Mouse (Mus musculus): Measurements from ENCODE around the gene Camkmt. TPM values are rescaled to one million over a fixed set of nuclear protein-coding genes. Genes with fewer than 3 reads are reported as not detected.

Camkmt gene
- polyA plus RNA-seq, 2 experiments from 2014 or later: 5.7 to 7.4 TPM

DNA sequence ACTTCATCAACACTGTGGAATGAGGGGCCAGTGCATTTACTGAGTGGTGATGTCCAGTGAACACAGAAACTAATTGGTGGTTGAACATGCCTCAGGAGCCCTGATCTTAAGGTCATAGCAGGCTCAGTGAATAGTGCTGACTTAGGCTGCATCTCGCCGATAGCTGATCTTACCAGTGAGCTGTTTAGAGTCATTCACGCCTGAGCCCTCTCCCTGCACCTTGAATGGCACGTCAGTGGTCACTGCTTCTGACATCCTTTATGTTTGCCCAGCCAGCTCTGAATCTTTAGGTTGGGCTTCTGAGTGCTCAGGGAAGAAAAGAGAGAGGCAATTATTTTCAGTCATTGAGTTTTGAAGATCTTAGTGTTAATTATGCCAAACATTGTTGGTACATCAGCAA, 81.6 kb downstream of the Camkmt start:
- ATAC-seq: no peak

DNA sequence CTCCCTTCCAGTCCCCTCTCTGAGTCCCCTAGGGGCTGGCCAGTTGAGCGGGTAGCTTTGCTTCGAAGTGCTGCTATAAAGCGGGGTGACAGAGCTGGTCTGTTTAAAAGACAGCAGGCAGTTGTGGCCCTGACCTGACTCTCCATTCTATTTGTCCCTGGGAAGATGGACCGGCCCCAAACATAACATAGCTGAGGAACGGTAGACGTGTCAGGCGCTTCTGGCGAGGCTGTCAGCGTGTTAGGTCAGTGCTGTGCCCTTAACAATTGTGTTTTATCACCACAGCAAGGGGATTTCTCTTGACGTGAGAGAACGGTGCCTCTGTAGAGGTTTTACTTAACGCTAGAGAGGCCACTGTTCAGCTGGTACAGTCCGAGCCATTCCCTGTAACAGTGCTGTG, 86.9 kb downstream of the Camkmt start:
- no peak for ATAC-seq

DNA sequence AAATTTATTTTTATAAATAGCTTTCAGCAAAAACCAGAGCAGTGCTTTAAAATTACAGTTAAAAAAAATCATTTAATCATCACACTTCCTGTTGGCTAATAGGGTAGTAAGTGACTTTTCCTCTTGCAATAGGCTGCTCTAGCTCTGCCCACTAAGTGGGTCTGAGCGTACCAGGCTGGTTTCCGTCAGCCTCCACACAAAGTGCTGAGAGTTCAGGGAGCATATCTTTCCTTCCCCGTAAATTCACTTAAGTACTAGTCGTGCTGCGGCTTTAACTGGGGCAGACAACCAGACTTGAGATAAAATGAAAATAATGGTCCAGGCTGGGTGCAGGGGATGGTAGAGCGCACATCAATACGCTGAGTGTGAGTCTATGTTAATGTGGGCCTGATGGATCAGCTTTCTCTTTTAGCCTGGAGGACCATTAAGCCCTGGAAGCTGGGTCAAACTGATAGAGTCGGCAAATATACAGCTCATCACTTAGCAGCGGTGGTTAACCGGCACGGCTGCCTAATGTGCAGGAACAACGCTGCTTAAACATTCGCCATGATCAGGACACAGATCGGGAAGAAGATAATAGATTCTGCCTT, 90.2 kb downstream of the Camkmt start:
- ATAC-seq: no peak

DNA sequence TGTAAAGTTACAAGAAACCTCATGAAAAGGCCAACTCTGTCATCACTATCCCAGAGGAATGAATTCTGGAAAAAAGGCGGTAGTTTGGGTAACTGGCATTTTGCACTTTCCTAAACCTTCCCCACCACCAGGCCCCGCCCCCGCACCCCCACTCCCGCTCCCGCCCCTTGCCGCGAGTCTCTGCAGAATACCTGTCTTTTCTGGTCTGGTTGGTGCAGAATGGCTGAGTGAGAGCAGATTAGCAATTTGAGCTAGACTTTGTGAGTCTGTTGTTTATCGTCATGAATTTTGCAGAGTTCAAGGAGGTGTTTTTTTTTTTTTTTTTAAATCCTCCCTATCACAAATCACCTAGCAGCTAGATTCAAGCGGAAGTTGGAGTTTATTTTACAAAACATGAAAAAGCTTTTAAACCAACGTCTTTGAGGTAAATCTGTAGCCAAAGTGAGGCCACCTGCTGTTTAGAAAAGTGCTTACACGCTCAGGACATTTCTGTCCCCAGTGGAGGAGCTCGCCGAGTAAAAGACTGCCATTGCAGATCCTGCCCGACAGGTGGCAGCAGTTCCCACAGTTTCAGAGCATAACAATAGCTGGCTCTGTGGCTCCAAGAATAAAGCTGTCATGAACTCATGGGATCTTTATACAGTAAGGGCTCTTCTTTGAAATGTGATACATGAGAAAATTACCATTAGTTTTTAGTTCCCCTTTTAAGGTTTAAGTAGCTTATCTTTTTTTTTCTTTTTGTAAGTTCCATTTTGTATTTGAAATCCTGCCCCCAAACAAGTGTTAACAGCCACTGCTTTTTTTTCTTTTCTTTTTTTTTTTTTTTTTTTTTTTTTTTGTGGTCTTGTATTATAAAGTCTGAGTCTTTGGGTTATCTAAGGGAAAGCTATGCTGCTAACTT, 99.1 kb downstream of the Camkmt start:
- ATAC-seq: peak; percentile 97

DNA sequence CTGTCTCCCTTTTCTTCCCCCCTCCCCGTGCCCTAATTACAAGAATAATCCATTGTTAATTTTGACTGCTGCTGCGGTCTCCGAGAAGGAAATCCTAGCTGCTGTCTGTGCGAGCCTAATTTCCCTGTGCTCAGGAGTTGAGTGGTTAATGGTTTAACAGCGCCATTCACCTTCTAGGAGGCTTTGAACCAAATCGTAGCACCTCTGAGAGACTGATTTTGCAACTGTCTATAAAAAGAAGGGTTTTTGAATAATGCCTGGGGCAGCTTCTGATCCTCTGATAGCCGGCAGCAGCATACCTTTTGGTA, 99.7 kb downstream of the Camkmt start:
- ATAC-seq: no peak

DNA sequence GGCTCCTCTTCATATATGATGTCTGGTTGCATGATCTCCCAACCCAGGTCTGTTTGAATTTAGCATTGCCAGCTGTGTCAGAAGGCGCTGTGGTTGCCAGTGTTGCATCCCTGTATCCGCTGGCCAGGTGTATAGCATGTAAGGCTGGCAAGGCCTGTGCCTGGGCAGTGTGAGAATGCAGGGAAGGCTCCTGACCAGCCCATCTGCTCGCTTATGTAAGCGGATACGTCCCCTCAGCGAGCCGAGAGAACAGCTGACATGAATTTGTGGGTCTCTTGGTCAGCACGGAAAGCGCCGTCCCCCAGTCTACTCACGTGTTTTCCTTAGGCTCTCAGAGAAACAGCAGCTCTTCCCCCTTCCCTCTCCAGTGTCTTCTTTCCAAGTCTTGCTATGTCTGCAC, 102.9 kb downstream of the Camkmt start:
- ATAC-seq: no peak

DNA sequence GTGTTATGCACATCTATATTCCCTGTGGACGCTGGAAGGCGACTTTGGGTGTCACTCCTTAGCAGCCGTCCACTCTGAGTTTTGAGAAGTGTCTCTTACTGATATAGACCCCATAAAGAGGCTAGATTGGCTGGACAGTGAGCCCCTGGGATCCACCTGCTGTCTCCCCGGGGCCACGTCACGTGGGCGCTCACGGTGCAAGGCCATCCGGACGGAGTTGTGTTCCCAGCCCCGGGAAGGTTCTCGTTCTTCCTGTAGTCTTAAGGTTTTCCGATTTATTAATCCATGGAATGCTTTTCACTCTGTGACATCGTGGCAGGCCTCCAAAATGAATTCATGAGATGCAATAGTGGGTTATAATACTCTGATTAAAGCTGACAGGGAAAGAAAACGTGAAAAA, 108.4 kb downstream of the Camkmt start:
- ATAC-seq: no peak

DNA sequence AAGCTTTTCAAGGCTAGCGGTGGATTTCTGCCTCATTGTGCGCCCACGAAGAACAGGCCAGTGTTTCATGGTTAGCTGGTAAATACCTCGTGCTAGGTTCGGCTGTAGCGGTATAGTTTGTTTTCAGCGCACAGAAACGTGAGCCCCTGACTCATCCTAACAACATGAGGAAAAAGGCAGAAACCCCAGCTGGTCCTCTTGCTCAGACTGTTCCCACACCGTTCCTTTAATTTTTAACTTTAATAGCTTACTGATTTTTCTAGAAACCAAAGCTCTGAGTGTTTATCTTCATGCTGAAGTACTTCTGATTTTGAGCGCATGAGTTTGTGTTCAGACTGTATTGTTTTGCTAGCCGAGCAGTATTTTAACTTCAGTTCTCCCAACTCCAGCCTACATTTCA, 109.0 kb downstream of the Camkmt start:
- ATAC-seq: no peak

DNA sequence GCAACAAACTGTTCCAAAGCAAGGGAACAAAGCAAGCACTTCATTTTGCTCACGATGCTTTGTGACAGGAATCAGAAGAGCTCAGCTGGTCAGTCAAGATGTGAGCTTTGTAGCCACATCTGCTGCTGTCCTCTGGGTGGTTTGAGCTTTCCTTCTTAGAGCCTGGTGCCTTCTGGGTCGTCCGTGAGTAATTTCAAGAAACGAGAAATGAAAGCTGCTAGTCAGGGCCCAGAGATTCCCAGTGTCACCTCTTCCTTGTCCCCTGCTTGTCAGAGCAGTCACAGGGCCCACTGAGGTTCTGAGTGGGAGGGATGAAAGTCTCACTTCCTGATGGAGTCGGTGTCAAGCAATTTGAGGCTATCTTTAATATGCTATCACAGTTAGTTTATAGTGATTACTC, 127.7 kb downstream of the Camkmt start:
- ATAC-seq: no peak

DNA sequence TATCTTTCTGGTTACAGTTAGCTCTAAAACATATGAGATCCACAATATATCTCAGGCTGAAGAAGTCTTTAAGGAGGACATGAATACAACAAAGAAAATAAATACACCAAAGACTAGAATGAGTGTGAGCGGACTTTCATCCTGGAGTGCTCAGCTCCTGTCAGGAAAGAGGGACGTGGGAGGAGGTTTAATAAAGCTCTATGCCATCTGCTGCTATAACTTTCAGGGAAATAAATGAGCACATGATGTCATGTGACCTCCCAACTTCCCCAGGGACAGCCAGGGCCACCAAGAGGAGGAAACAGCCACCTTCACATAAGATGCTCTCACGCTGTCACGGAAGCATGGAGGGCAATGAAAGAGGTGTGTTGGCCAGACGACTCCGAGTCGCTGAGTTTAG, 151.8 kb downstream of the Camkmt start:
- ATAC-seq: no peak

DNA sequence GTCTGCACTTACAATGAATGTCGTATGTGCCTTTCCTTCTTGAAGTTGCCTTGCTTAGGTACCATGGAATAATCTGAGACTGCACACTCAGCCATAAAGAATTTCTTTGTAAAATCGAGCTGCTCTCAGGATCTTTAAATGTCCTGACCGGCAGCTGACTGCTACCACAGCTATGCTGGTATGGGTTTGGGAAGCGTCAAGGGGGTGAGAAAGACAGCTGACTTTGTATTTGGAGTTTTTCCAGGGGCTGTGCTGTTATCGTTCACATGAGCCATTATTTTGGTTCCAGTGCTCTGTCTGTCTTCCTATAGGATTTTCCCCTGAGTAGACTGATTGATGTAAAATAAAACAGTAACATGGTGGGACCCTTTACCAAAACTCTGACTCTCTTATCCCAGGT, 158.6 kb downstream of the Camkmt start:
- ATAC-seq: no peak

DNA sequence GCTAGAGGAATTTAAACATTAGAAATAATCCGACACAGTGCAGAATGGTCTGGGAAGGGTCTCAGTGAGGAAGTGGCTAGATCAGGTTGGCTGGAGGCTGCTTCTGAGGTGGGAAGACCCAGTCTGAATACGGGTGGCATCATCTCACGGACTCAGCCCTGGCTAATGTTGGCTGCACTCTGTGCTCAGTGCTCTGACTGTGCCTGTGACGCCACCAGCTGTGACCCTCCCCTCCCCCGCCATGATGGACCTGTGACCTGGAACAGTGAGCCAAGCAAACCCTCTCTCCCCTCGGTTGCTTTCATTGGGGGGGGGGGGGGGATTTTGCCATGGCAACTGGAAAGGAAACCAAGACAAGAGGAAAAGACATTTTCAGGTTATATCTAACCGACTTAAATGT, 159.4 kb downstream of the Camkmt start:
- no peak for ATAC-seq

DNA sequence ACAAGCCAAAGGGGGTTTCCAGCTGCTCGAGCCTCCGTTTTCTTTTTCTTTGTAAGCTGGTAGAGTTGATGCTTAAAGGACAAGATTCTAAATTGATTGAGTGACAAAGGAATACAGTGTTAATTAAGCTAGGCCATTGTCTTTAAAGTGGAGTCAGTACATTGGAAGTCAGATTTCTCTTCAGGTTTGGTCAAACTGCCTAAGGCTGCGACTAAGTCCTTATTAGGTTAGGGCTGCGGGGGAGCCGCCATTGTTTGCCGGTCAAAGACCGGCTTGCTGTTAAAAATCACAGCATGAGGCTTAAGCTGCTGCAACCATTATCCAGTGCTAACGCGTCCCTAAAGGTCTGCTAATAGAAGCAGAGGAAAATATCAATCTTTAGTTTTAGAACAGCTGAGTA, 166.6 kb downstream of the Camkmt start:
- ATAC-seq: no peak

DNA sequence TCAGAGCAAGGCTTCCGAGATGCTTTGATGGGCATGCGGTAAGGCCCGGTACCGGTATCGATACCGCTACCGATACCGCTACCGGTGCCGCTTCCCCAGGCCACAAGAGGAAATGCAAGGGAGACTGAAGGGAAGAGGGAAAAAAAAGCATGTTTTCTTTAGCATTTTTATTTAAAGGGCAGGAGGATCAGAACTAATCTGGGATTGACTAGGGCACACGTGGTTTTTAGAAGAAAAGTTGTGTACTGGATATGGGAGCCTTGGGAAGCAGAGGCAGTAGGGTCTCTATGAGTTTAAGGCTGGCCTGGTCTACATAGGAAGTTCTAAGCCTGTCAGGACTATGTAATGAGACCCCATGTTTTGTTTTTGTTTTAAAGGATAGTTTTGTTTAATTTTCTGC, 167.0 kb downstream of the Camkmt start:
- ATAC-seq: no peak

DNA sequence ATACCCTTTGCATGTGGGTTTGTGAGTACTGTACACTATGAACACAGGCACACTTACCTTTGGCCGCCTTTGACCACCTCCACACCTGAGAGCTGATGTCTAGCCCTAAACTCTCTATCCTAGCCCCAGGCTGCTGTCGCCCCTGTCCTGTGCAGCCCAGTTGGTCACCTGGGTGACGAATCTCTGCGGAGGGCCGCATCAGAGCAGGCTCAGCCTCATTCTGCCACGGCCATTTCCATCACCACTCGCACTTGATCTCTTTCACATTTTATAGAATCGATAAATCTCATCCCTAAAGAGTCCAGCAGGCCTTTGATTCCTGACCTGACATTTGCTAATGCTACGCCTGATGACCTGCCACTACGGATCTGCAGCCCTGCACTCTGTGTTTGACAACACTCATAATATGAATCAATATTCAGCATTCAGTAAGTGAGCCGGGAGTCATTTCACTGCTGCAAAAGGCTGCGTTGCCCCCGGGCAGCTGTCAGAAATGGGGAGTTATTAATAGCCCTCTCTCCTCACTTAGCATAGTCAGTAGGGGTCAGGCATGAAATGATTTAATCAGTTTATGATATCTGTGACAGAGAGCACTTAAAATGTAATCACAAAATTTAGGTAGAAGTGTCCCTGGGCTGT, 168.5 kb downstream of the Camkmt start:
- no peak for ATAC-seq

DNA sequence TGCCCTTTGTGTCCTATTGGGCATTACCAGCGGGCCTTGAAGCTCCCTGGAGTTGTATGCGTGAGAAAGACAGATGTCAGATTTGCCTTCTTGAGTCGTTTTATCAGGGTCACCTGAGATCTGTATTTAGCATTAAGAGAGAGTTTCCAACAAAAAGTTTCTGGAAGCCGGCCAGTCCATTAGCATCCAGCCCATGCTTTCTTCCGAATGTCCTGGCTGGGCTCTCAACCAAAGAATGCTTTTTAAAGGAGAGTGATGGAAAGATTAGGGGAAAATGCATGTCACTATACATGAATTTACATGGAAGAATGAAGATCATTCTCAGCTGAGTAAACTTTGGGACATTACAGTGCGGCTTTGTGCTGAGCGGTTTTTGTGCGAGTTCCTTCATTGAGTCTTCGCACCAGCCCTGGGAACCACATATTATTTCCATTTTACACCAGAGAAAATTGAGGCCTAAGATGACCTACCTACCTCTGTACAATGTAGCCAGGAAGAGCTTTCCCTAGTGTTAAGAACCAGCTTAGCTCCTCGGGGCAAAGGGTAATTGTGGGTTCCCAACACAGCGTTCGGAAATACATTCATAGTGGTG, 176.6 kb downstream of the Camkmt start:
- ATAC-seq: no peak

DNA sequence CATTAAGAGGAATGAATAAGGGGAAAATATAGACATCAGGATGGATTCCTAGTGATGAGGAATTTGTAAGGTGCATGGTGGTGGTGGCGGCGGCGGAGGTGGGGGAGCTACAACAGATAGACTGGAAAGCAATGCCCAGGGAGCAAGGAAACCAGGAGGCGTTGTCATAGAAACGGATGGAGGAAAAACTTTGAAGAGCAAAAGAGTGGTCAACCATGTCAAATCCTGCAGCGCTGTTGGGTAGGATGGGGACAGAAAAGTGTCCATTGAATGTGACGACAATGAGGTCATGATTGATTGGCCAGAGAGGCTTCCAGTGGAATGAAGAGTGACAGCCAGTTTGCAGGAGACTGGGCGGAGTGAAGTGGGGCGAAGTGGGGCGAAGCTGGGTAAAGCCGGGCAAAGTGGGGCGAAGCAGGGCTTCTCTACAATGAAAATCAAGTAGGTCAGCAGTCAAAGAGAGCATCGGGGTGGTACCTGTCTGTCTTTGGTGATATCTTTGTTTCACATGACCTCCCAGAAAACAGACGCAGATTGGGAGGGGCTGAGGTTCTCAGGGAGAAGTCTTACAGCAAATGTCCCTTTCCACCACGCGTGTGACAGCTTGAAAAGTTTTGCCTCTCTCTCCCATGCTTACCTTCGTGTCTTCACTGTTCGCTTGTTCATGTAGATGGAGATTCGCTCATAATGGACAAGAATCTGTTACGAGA, 181.3 kb downstream of the Camkmt start:
- ATAC-seq: no peak

DNA sequence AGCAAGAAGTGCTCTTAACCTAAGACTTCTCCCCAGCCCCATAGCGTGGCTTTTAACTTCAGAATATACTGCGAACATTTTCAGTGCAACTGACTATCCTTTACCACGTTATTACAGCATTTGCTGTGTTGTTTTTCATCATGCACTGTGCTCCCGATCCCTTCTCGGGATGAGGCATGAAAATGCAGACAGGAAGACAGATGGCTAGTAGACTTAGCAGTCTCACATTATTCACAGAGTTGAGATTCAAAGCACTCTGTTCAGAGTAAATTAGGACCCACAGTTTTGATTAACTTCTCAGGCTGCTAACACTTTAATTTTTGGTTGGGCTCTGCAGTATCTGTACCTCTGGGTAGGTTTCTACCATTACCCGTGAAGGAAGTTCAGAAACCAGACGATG, 189.4 kb downstream of the Camkmt start:
- no peak for ATAC-seq

DNA sequence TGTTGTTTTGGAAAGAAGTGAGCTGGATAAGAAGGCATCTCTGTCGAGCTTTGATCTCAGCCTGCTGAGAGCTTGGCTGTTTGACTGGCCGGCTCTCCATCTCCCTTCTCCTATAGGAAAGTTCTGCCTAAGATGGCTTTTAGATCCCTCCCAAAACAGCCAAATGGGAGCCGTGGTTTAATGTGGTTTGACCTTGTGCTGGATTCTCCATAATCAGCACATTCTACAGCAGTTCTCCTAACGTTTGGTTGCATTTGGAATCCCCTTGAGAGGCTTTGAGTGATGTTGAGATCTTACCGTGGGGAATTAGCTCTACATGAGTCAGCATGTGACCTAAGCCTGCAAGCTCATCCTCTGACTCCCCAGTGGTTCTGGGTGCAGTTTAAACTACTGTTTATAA, 192.1 kb downstream of the Camkmt start:
- ATAC-seq: no peak

DNA sequence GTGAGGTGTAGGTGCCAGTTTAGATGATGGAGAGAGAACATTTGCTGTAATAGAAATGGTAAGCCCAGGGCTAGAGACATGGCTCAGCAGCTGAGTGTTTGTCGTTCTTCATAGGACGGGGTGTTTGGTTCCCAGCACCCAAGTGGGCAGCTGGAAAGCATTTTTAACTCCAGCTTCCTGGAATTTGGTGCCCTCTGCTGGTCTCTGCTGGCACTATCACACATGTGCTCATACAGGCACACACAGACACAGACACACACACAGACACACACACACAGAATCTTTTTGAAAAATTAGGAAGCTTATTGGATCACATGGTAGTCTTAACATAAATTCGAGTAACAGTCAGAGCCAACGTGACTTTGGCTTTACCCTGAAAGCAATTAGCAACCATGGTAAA, 200.8 kb downstream of the Camkmt start:
- ATAC-seq: no peak

DNA sequence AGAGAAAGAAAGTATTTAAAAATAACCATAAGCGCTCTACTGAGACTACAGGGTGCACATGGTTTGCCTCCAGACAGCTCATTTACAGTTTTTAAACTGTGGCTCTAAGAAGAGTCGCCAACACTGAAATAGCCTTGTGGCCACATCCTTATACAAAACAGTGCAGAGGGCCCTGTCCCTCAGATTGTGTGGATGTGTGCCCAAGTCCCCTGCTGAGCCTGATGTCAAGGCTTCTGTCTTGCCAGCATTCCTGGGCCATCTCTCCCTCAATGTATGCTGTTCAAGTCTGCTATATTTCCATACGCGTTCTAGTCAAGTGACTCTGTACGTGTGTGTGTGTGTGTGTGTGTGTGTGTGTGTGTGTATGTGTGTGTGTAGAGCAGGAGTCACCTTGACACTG, 201.2 kb downstream of the Camkmt start:
- ATAC-seq: no peak

DNA sequence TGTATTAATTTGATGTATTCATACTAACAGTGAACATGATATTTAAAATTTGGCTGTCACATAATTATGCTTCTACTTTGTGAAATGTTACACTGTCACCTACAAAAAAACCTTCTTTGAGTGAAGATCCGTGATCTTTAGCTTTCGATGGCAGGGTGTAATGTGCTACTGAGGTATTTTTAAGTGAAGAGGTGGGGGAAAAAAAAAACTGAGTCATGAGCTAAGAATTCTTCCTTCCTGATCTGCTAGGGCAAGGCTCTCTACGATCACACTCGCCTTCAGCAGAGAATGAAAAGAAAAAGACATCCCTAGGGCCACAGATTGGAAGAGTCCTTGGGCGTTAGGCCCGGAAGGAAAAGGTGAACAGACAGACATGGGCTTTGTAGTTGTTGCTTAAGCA, 201.9 kb downstream of the Camkmt start:
- no peak for ATAC-seq

DNA sequence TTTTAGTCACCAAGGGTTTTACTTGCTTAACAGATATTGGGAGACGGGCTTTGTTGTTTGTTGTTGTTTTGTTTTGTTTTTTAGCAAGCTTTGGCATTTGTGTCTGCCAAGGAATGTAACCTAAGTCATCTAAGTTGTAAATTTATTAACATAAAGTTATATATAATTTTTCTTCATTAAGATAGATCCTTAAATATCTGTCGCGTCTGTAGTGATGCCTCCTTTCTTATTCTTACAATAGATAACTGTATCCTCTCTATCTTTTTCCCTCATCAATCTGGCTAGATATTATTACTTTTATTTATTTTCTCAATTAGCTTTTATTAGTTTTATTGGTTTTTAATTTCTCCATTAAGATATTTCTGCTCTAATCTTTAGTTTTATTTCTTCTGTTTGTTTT, 213.3 kb downstream of the Camkmt start:
- ATAC-seq: no peak

All from CD4-positive, CD25-positive, alpha-beta regulatory T cell, adult 4 months (primary cell).